ENCODE assay signal across 8 mouse cellular contexts in genomic region chr6:97457954-97458353, GRCm38 (mm10).
A peak's percentile ranks its signal among the peaks of the same experiment; 100 is the strongest.
DNase-seq lines count a peak whose midpoint lies in the region; ATAC-seq and TF ChIP-seq lines count a peak whose summit lies in the region.

No protein-coding gene starts in this region.

- peak; percentile 78 for ATAC-seq in heart, postnatal 0 days (ENCODE audit: insufficient read depth, low read depth)
- ATAC-seq in limb, embryonic 15.5 days (ENCODE audit: insufficient number of reproducible peaks, low FRiP score, low TSS enrichment, low read depth), result no peak

- H3K27ac ChIP-seq in bone marrow, adult 2 months (ENCODE audit: control insufficient read depth, insufficient read depth, low read depth, low read length, poor library complexity), result peak overlapping the region; percentile 35; the same call in 1 of the 2 replicates
- H3K27ac ChIP-seq in heart, postnatal 0 days (ENCODE audit: low read depth), result peak overlapping the region; percentile 84
- H3K27ac ChIP-seq in limb, embryonic 15.5 days, result 0 out of 2 replicates have a peak overlapping the region, but pooled peaks have one; percentile 7

- H3K36me3 ChIP-seq in heart, postnatal 0 days (replicated peaks; ENCODE audit: control insufficient read depth, insufficient read depth, low read length), result no peaks in the 10 kb centered on the region
- no peaks in the 10 kb centered on the region for H3K36me3 ChIP-seq in limb, embryonic 15.5 days

- 1% methylated on average over 3 of the region's 3 CpGs for WGBS in bone marrow, adult 2 months
- WGBS in heart, postnatal 0 days, result 53% methylated on average over 3 of the region's 3 CpGs
- WGBS in limb, embryonic 15.5 days, result 24% methylated on average over 3 of the region's 3 CpGs

- H3K4me2 ChIP-seq in heart, postnatal 0 days (ENCODE audit: low read depth, low read length), result peak overlapping the region; percentile 52
- H3K4me2 ChIP-seq in limb, embryonic 15.5 days, result no peak overlapping the region

- peak; percentile 66; the same call in 1 of the 2 replicates for TF ChIP-seq EP300 in heart, postnatal 0 days (IDR thresholded peaks at IDR 0.05; ENCODE audit: low read depth)

- H3K27me3 ChIP-seq in heart, postnatal 0 days (ENCODE audit: control insufficient read depth, insufficient read depth, low read length), result no peaks in the 10 kb centered on the region
- H3K27me3 ChIP-seq in limb, embryonic 15.5 days, result no peaks in the 10 kb centered on the region

- no peak for TF ChIP-seq POLR2A in bone marrow, adult 2 months (IDR thresholded peaks at IDR 0.05; ENCODE audit: borderline replicate concordance, control insufficient read depth, low read depth, low read length)

- no peak overlapping the region for H3K4me3 ChIP-seq in bone marrow, adult 2 months (replicated peaks; ENCODE audit: control insufficient read depth, low read depth, low read length)
- H3K4me3 ChIP-seq in heart, postnatal 0 days (ENCODE audit: low read depth, low read length), result peak overlapping the region; percentile 34
- no peak overlapping the region for H3K4me3 ChIP-seq in limb, embryonic 15.5 days

- DNase-seq in gastrocnemius, adult 18-20 months (ENCODE audit: low spot score), result peak; percentile 40
- no peak for DNase-seq in gastrocnemius, postnatal 4 days (ENCODE audit: low spot score in 2 of 2)
- peak; percentile 73 for DNase-seq in heart, postnatal 0 days (ENCODE audit: low spot score)
- DNase-seq in retina, embryonic 14.5 days (ENCODE audit: low spot score), result peak; percentile 47
- no peak for DNase-seq in spleen, postnatal 4 days (ENCODE audit: low spot score in 2 of 2)
- no peak for DNase-seq in left cerebral cortex, adult 9 months (ENCODE audit: low spot score in 2 of 2)

- no peaks in the 10 kb centered on the region for H3K9me3 ChIP-seq in heart, postnatal 0 days (replicated peaks; ENCODE audit: control insufficient read depth, low read length)
- H3K9me3 ChIP-seq in limb, embryonic 15.5 days, result no peaks in the 10 kb centered on the region

- no peak overlapping the region for H3K9ac ChIP-seq in heart, postnatal 0 days (replicated peaks; ENCODE audit: low read depth, low read length)
- H3K9ac ChIP-seq in limb, embryonic 15.5 days, result no peak overlapping the region

- H3K4me1 ChIP-seq in bone marrow, adult 2 months (ENCODE audit: control insufficient read depth, insufficient read depth, low read length), result peaks cover 7% of the 10 kb centered on the region
- H3K4me1 ChIP-seq in heart, postnatal 0 days (ENCODE audit: control insufficient read depth, insufficient read depth), result peaks cover 8% of the 10 kb centered on the region; the same call in 1 of the 2 replicates
- peaks cover 3% of the 10 kb centered on the region; the same call in 1 of the 2 replicates for H3K4me1 ChIP-seq in limb, embryonic 15.5 days

- TF ChIP-seq CTCF in bone marrow, adult 2 months (IDR thresholded peaks at IDR 0.05; ENCODE audit: control insufficient read depth, insufficient read depth, low read length), result no peak
- no peak for TF ChIP-seq CTCF in heart, postnatal 0 days (IDR thresholded peaks at IDR 0.05; ENCODE audit: low read depth)

Comparison
In these comparisons a context has a peak if more than half of its experiments do, and no peak if none do; other contexts are left out.
1. DNase-seq: peak in gastrocnemius, adult 18-20 months (single experiment), heart, postnatal 0 days (single experiment) and retina, embryonic 14.5 days (single experiment); none in gastrocnemius, postnatal 4 days (0 of 2), spleen, postnatal 4 days (0 of 2) and left cerebral cortex, adult 9 months (0 of 2).
2. H3K27ac ChIP-seq: peak in every context shown above with its lines; median percentile 84 in heart, postnatal 0 days; 35 in bone marrow, adult 2 months; 7 in limb, embryonic 15.5 days.